Mouse (Mus musculus): Measurements from ENCODE around the gene Adgrg7. TPM values are rescaled to one million over a fixed set of nuclear protein-coding genes. Genes with fewer than 3 reads are reported as not detected.

The Adgrg7 gene
- total RNA-seq, 2 experiments from 2014 or later = 0.13 to 0.19 TPM

GRCm38 (mm10) chr16:56715608-56716007 is 80.0 kb downstream of the Adgrg7 start:
- no peak for DNase-seq (ENCODE audit: low spot score in 2 of 2)

- no peak for DNase-seq (ENCODE audit: low spot score in 2 of 2)
Observed at GRCm38 (mm10) chr16:56710071-56710470, 85.6 kb downstream of the Adgrg7 start.

GRCm38 (mm10) chr16:56705731-56706130 is 89.9 kb downstream of the Adgrg7 start:
- no peak for DNase-seq (ENCODE audit: low spot score in 2 of 2)

GRCm38 (mm10) chr16:56700898-56701297 is 94.8 kb downstream of the Adgrg7 start:
- no peak for DNase-seq (ENCODE audit: low spot score in 2 of 2)

GRCm38 (mm10) chr16:56696448-56696847 is 99.2 kb downstream of the Adgrg7 start:
- DNase-seq (ENCODE audit: low spot score in 2 of 2) = no peak

GRCm38 (mm10) chr16:56690715-56691114 is 104.9 kb downstream of the Adgrg7 start:
- no peak for DNase-seq (ENCODE audit: low spot score in 2 of 2)

- no peak for DNase-seq (ENCODE audit: low spot score in 2 of 2)
Observed at GRCm38 (mm10) chr16:56686747-56687146, 108.9 kb downstream of the Adgrg7 start.

- no peak for DNase-seq (ENCODE audit: low spot score in 2 of 2)
Observed at GRCm38 (mm10) chr16:56681010-56681645, 114.5 kb downstream of the Adgrg7 start.

GRCm38 (mm10) chr16:56677146-56677545 is 118.5 kb downstream of the Adgrg7 start:
- no peak for DNase-seq (ENCODE audit: low spot score in 2 of 2)

Other genes with a start within 250 kb of the Adgrg7 start
- gene Tfg, start 78.4 kb downstream of the Adgrg7 start, total RNA-seq (2021) = 10 to 100 TPM; 57.8 to 59.5 TPM
- gene Tmem45a, start 90.3 kb upstream of the Adgrg7 start, total RNA-seq (2021) = 1 to 10 TPM; 6.4 to 7.3 TPM
- gene Lnp1, start 132.2 kb upstream of the Adgrg7 start, total RNA-seq (2021) = not detected